Mouse (Mus musculus): ENCODE data around the gene Khdrbs1. TPM values are rescaled to one million over a fixed set of nuclear protein-coding genes. Genes with fewer than 3 reads are reported as not detected.

The Khdrbs1 gene
- polyA plus RNA-seq, 1 experiment from 2014 or later = 120 TPM

- ATAC-seq (ENCODE audit: low FRiP score) (no peak), DNase-seq (ENCODE audit: low spot score) (no peak)
- H3K4me1 ChIP-seq (replicated peaks; ENCODE audit: control insufficient read depth, insufficient read depth, low read length) = no peaks in the 10 kb centered on the region
- 64% methylated on average over 3 of the region's 3 CpGs for WGBS
- H3K27me3 ChIP-seq (ENCODE audit: control insufficient read depth, insufficient read depth, low read length) = no peaks in the 10 kb centered on the region
- no peak overlapping the region for H3K9ac ChIP-seq
- H3K36me3 ChIP-seq (replicated peaks; ENCODE audit: control insufficient read depth, insufficient read depth) = no peaks in the 10 kb centered on the region
- H3K27ac ChIP-seq = no peak overlapping the region
- H3K4me3 ChIP-seq (replicated peaks; ENCODE audit: low read length) = no peak overlapping the region
- H3K9me3 ChIP-seq (ENCODE audit: control insufficient read depth, low read length) = no peaks in the 10 kb centered on the region
- no peak overlapping the region for H3K4me2 ChIP-seq (replicated peaks)
These were observed 12.6 kb upstream of the Khdrbs1 start for GRCm38 (mm10) chr4:129754742-129755141.

- Histone ChIP-seq H3K27me3 (ENCODE audit: control insufficient read depth, insufficient read depth, low read length) (no peaks in the 10 kb centered on the region), H3K27ac (no peak overlapping the region), H3K4me2 (replicated peaks) (no peak overlapping the region), H3K9ac (no peak overlapping the region), H3K4me3 (replicated peaks; ENCODE audit: low read length) (no peak overlapping the region), H3K4me1 (replicated peaks; ENCODE audit: control insufficient read depth, insufficient read depth, low read length) (no peaks in the 10 kb centered on the region), H3K9me3 (ENCODE audit: control insufficient read depth, low read length) (no peaks in the 10 kb centered on the region), H3K36me3 (replicated peaks; ENCODE audit: control insufficient read depth, insufficient read depth) (no peaks in the 10 kb centered on the region)
- ATAC-seq (ENCODE audit: low FRiP score) (no peak), DNase-seq (ENCODE audit: low spot score) (no peak)
- 13% methylated on average over 5 of the region's 5 CpGs for WGBS
These were observed 8.3 kb upstream of the Khdrbs1 start for GRCm38 (mm10) chr4:129750430-129750829.

- H3K36me3 ChIP-seq (replicated peaks; ENCODE audit: control insufficient read depth, insufficient read depth) = no peaks in the 10 kb centered on the region
- H3K27ac ChIP-seq = no peak overlapping the region
- H3K9ac ChIP-seq = no peak overlapping the region
- DNase-seq (ENCODE audit: low spot score) (no peak), ATAC-seq (ENCODE audit: low FRiP score) (no peak)
- WGBS = 74% methylated on average over 3 of the region's 3 CpGs
- no peaks in the 10 kb centered on the region for H3K9me3 ChIP-seq (ENCODE audit: control insufficient read depth, low read length)
- H3K4me3 ChIP-seq (replicated peaks; ENCODE audit: low read length) = no peak overlapping the region
- H3K4me2 ChIP-seq (replicated peaks) = no peak overlapping the region
- H3K4me1 ChIP-seq (replicated peaks; ENCODE audit: control insufficient read depth, insufficient read depth, low read length) = peaks cover 8% of the 10 kb centered on the region
- H3K27me3 ChIP-seq (ENCODE audit: control insufficient read depth, insufficient read depth, low read length) = no peaks in the 10 kb centered on the region
These were observed 4.5 kb upstream of the Khdrbs1 start for GRCm38 (mm10) chr4:129746591-129746990.

GRCm38 (mm10) chr4:129746106-129746505 is 4.0 kb upstream of the Khdrbs1 start:
- no peak overlapping the region for H3K4me2 ChIP-seq (replicated peaks)
- ATAC-seq (ENCODE audit: low FRiP score) (no peak), DNase-seq (ENCODE audit: low spot score) (no peak)
- no peak overlapping the region for H3K27ac ChIP-seq
- H3K9ac ChIP-seq = no peak overlapping the region
- H3K36me3 ChIP-seq (replicated peaks; ENCODE audit: control insufficient read depth, insufficient read depth) = no peaks in the 10 kb centered on the region
- peaks cover 8% of the 10 kb centered on the region for H3K4me1 ChIP-seq (replicated peaks; ENCODE audit: control insufficient read depth, insufficient read depth, low read length)
- no peaks in the 10 kb centered on the region for H3K27me3 ChIP-seq (ENCODE audit: control insufficient read depth, insufficient read depth, low read length)
- no peaks in the 10 kb centered on the region for H3K9me3 ChIP-seq (ENCODE audit: control insufficient read depth, low read length)
- 62% methylated on average over 1 of the region's 1 CpGs for WGBS
- H3K4me3 ChIP-seq (replicated peaks; ENCODE audit: low read length) = no peak overlapping the region

- Histone ChIP-seq H3K27ac (peak overlapping the region; percentile 99), H3K9ac (peak overlapping the region; percentile 99), H3K36me3 (replicated peaks; ENCODE audit: control insufficient read depth, insufficient read depth) (no peaks in the 10 kb centered on the region; the same call in 1 of the 2 replicates), H3K4me3 (replicated peaks; ENCODE audit: low read length) (peak overlapping the region; percentile 99), H3K9me3 (ENCODE audit: control insufficient read depth, low read length) (no peaks in the 10 kb centered on the region), H3K4me2 (replicated peaks) (peak overlapping the region; percentile 71), H3K4me1 (replicated peaks; ENCODE audit: control insufficient read depth, insufficient read depth, low read length) (peaks cover 29% of the 10 kb centered on the region), H3K27me3 (ENCODE audit: control insufficient read depth, insufficient read depth, low read length) (no peaks in the 10 kb centered on the region)
- DNase-seq (ENCODE audit: low spot score) (no peak), ATAC-seq (ENCODE audit: low FRiP score) (no peak)
- 41% methylated on average over 2 of the region's 2 CpGs for WGBS
These were observed 1.4 kb upstream of the Khdrbs1 start for GRCm38 (mm10) chr4:129743494-129743893.

- DNase-seq (ENCODE audit: low spot score) = no peak
These were observed 897 bp upstream of the Khdrbs1 start for GRCm38 (mm10) chr4:129743010-129743390.

GRCm38 (mm10) chr4:129741974-129742231 is 200 bp downstream of the Khdrbs1 start:
- Histone ChIP-seq H3K9ac (peak overlapping the region; percentile 99), H3K9me3 (ENCODE audit: control insufficient read depth, low read length) (no peaks in the 10 kb centered on the region)

More at GRCm38 (mm10) chr4:129743010-129743390, 897 bp upstream of the Khdrbs1 start:
- H3K36me3 ChIP-seq (replicated peaks; ENCODE audit: control insufficient read depth, insufficient read depth) = no peaks in the 10 kb centered on the region; the same call in 1 of the 2 replicates
- ATAC-seq (ENCODE audit: low FRiP score) = no peak
- peak overlapping the region; percentile 99 for H3K4me3 ChIP-seq (replicated peaks; ENCODE audit: low read length)
- H3K27ac ChIP-seq = peak overlapping the region; percentile 99
- H3K4me2 ChIP-seq (replicated peaks) = peak overlapping the region; percentile 71
- no peaks in the 10 kb centered on the region for H3K9me3 ChIP-seq (ENCODE audit: control insufficient read depth, low read length)
- H3K9ac ChIP-seq = peak overlapping the region; percentile 99
- WGBS = 9% methylated on average over 7 of the region's 7 CpGs
- peaks cover 32% of the 10 kb centered on the region for H3K4me1 ChIP-seq (replicated peaks; ENCODE audit: control insufficient read depth, insufficient read depth, low read length)
- H3K27me3 ChIP-seq (ENCODE audit: control insufficient read depth, insufficient read depth, low read length) = no peaks in the 10 kb centered on the region

GRCm38 (mm10) chr4:129741251-129741973 is 691 bp downstream of the Khdrbs1 start:
- Histone ChIP-seq H3K9me3 (ENCODE audit: control insufficient read depth, low read length) (no peaks in the 10 kb centered on the region), H3K9ac (peak overlapping the region; percentile 99), H3K36me3 (replicated peaks; ENCODE audit: control insufficient read depth, insufficient read depth) (no peaks in the 10 kb centered on the region; the same call in 1 of the 2 replicates), H3K4me3 (replicated peaks; ENCODE audit: low read length) (peak overlapping the region; percentile 99), H3K27ac (peak overlapping the region; percentile 99), H3K4me1 (replicated peaks; ENCODE audit: control insufficient read depth, insufficient read depth, low read length) (peaks cover 35% of the 10 kb centered on the region), H3K4me2 (replicated peaks) (peak overlapping the region; percentile 84), H3K27me3 (ENCODE audit: control insufficient read depth, insufficient read depth, low read length) (no peaks in the 10 kb centered on the region)
- ATAC-seq (ENCODE audit: low FRiP score) (peak; percentile 24; the same call in 1 of the 2 replicates), DNase-seq (ENCODE audit: low spot score) (peak; percentile 61)
- under 1% methylated on average over 61 of the region's 62 CpGs for WGBS

More at GRCm38 (mm10) chr4:129741974-129742231, 200 bp downstream of the Khdrbs1 start:
- Histone ChIP-seq H3K36me3 (replicated peaks; ENCODE audit: control insufficient read depth, insufficient read depth) (no peaks in the 10 kb centered on the region; the same call in 1 of the 2 replicates), H3K27me3 (ENCODE audit: control insufficient read depth, insufficient read depth, low read length) (no peaks in the 10 kb centered on the region), H3K4me2 (replicated peaks) (peak overlapping the region; percentile 84), H3K27ac (peak overlapping the region; percentile 99), H3K4me1 (replicated peaks; ENCODE audit: control insufficient read depth, insufficient read depth, low read length) (peaks cover 35% of the 10 kb centered on the region), H3K4me3 (replicated peaks; ENCODE audit: low read length) (peak overlapping the region; percentile 99)
- DNase-seq (ENCODE audit: low spot score) (no peak), ATAC-seq (ENCODE audit: low FRiP score) (peak; percentile 37)
- WGBS = 1% methylated on average over 33 of the region's 34 CpGs

GRCm38 (mm10) chr4:129739111-129739645 is 2.9 kb downstream of the Khdrbs1 start:
- WGBS = 78% methylated on average over 4 of the region's 4 CpGs
- Histone ChIP-seq H3K4me1 (replicated peaks; ENCODE audit: control insufficient read depth, insufficient read depth, low read length) (peaks cover 35% of the 10 kb centered on the region), H3K9me3 (ENCODE audit: control insufficient read depth, low read length) (no peaks in the 10 kb centered on the region), H3K9ac (no peak overlapping the region), H3K36me3 (replicated peaks; ENCODE audit: control insufficient read depth, insufficient read depth) (no peaks in the 10 kb centered on the region; the same call in 1 of the 2 replicates), H3K27ac (no peak overlapping the region), H3K4me2 (replicated peaks) (peak overlapping the region; percentile 84), H3K4me3 (replicated peaks; ENCODE audit: low read length) (peak overlapping the region; percentile 99), H3K27me3 (ENCODE audit: control insufficient read depth, insufficient read depth, low read length) (no peaks in the 10 kb centered on the region)
- DNase-seq (ENCODE audit: low spot score) (no peak), ATAC-seq (ENCODE audit: low FRiP score) (no peak)

All from hindbrain, embryonic 14.5 days (tissue).